Mouse (Mus musculus): ENCODE data around the gene Lonp2. TPM values are rescaled to one million over a fixed set of nuclear protein-coding genes. Genes with fewer than 3 reads are reported as not detected.

The Lonp2 gene
- polyA plus RNA-seq, 1 experiment: 31.4 TPM

DNA sequence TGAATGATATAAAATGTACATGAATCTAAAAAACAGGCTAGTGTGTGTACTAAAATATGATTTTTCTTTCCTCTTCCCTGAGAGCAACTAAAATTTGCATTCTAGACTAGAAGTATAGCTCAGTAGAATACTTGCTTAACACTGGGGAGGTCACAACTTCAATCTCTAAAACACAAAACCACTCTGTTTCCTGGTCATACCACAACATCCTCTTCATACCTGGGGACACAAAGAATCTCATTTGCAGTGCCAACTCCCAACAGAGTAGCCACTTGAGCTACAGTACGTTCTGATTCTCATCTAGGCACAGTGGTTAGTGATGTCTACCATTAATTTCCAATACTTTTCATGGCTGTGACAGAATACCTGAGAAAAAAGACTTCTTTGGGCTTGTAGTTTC, 95.5 kb downstream of the Lonp2 start:
- Histone ChIP-seq H3ac (ENCODE audit: control insufficient read depth, insufficient read length) (no peak overlapping the region), H3K36me3 (ENCODE audit: control insufficient read depth, insufficient read depth) (peaks cover 20% of the 10 kb centered on the region), H3K4me2 (ENCODE audit: low read depth) (no peak overlapping the region), H3K4me3 (no peak overlapping the region), H3K79me2 (ENCODE audit: control insufficient read depth, insufficient read depth) (peaks cover 10% of the 10 kb centered on the region), H3K27me3 (ENCODE audit: control insufficient read depth, insufficient read depth, insufficient read length) (no peaks in the 10 kb centered on the region)
- no peak for TF ChIP-seq CEBPB (IDR thresholded peaks at IDR 0.05; ENCODE audit: insufficient read depth, poor library complexity, severe bottlenecking)
- TF ChIP-seq TCF3 (IDR thresholded peaks at IDR 0.05; ENCODE audit: insufficient read length, low read depth): no peak
- no peak for TF ChIP-seq POLR2A (IDR thresholded peaks at IDR 0.05; ENCODE audit: insufficient read length, low read depth)
- no peak for TF ChIP-seq MYOG (IDR thresholded peaks at IDR 0.05; ENCODE audit: control insufficient read depth in 1 of 3, insufficient read depth in 1 of 3, insufficient read length in 2 of 3, low read depth in 2 of 3)
- TF ChIP-seq POLR2AphosphoS2 (IDR thresholded peaks at IDR 0.05; ENCODE audit: insufficient read length, low read depth): no peak
- no peak for TF ChIP-seq MAX (IDR thresholded peaks at IDR 0.05; ENCODE audit: low read depth)
- no peak for TF ChIP-seq E2F4 (IDR thresholded peaks at IDR 0.05; ENCODE audit: insufficient read depth)
- no peak for TF ChIP-seq TCF12 (IDR thresholded peaks at IDR 0.05; ENCODE audit: insufficient read depth, poor library complexity, severe bottlenecking)
- no peak for TF ChIP-seq SRF (IDR thresholded peaks at IDR 0.05; ENCODE audit: control insufficient read depth, insufficient read length, low read depth)
- no peak for TF ChIP-seq REST (IDR thresholded peaks at IDR 0.05; ENCODE audit: insufficient read depth, insufficient read length)
- TF ChIP-seq MYOD1 (IDR thresholded peaks at IDR 0.05; ENCODE audit: control insufficient read depth in 1 of 3, insufficient read length in 2 of 3, low read depth in 2 of 3): no peak

GRCm38 (mm10) chr8:86720756-86721459, 97.1 kb downstream of the Lonp2 start:
- H3K4me3 ChIP-seq: no peak overlapping the region
- no peak for TF ChIP-seq MAX (IDR thresholded peaks at IDR 0.05; ENCODE audit: low read depth)
- no peak for TF ChIP-seq MYOD1 (IDR thresholded peaks at IDR 0.05; ENCODE audit: control insufficient read depth in 1 of 3, insufficient read length in 2 of 3, low read depth in 2 of 3)
- TF ChIP-seq CEBPB (IDR thresholded peaks at IDR 0.05; ENCODE audit: insufficient read depth, poor library complexity, severe bottlenecking): no peak
- TF ChIP-seq USF1 (IDR thresholded peaks at IDR 0.05; ENCODE audit: low read depth): no peak
- no peak for TF ChIP-seq POLR2AphosphoS2 (IDR thresholded peaks at IDR 0.05; ENCODE audit: insufficient read length, low read depth)
- no peak for TF ChIP-seq POLR2A (IDR thresholded peaks at IDR 0.05; ENCODE audit: insufficient read length, low read depth)
- TF ChIP-seq TCF12 (IDR thresholded peaks at IDR 0.05; ENCODE audit: insufficient read depth, poor library complexity, severe bottlenecking): no peak
- no peak for TF ChIP-seq E2F4 (IDR thresholded peaks at IDR 0.05; ENCODE audit: insufficient read depth)
- no peak for TF ChIP-seq SRF (IDR thresholded peaks at IDR 0.05; ENCODE audit: control insufficient read depth, insufficient read length, low read depth)
- no peak for TF ChIP-seq TCF3 (IDR thresholded peaks at IDR 0.05; ENCODE audit: insufficient read length, low read depth)
- no peak for TF ChIP-seq MYOG (IDR thresholded peaks at IDR 0.05; ENCODE audit: control insufficient read depth in 1 of 3, insufficient read depth in 1 of 3, insufficient read length in 2 of 3, low read depth in 2 of 3)
- TF ChIP-seq REST (IDR thresholded peaks at IDR 0.05; ENCODE audit: insufficient read depth, insufficient read length): no peak
- H3ac ChIP-seq (ENCODE audit: control insufficient read depth, insufficient read length): no peak overlapping the region
- H3K27me3 ChIP-seq (ENCODE audit: control insufficient read depth, insufficient read depth, insufficient read length): no peaks in the 10 kb centered on the region
- H3K36me3 ChIP-seq (ENCODE audit: control insufficient read depth, insufficient read depth): peaks cover 16% of the 10 kb centered on the region
- H3K4me2 ChIP-seq (ENCODE audit: low read depth): no peak overlapping the region
- peaks cover 11% of the 10 kb centered on the region for H3K79me2 ChIP-seq (ENCODE audit: control insufficient read depth, insufficient read depth)

DNA sequence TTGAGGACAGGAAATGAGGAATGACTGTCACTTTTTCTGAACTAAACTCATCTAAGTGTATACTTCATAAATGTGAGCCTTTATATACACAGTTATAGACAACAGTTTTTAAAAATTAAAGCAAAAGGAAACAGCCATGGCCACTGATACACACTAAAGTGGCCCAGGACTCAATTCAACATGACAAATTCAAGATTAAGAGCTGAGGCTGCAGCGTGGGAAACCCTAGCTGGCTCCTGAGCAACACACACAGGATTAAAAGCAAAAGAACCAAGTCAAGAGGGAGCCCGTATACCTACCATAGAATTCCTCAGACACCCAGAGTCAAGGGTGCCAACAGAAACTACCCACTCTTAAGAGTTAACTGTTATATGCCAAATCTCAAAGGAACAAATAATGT, 97.6 kb downstream of the Lonp2 start:
- TF ChIP-seq TCF3 (IDR thresholded peaks at IDR 0.05; ENCODE audit: insufficient read length, low read depth) (no peak), SRF (IDR thresholded peaks at IDR 0.05; ENCODE audit: control insufficient read depth, insufficient read length, low read depth) (no peak), MYOD1 (IDR thresholded peaks at IDR 0.05; ENCODE audit: control insufficient read depth in 1 of 3, insufficient read length in 2 of 3, low read depth in 2 of 3) (no peak), CEBPB (IDR thresholded peaks at IDR 0.05; ENCODE audit: insufficient read depth, poor library complexity, severe bottlenecking) (no peak), MAX (IDR thresholded peaks at IDR 0.05; ENCODE audit: low read depth) (no peak), E2F4 (IDR thresholded peaks at IDR 0.05; ENCODE audit: insufficient read depth) (no peak), POLR2A (IDR thresholded peaks at IDR 0.05; ENCODE audit: insufficient read length, low read depth) (no peak), REST (IDR thresholded peaks at IDR 0.05; ENCODE audit: insufficient read depth, insufficient read length) (no peak)
- H3K4me2 ChIP-seq (ENCODE audit: low read depth): no peak overlapping the region
- H3K36me3 ChIP-seq (ENCODE audit: control insufficient read depth, insufficient read depth): peaks cover 16% of the 10 kb centered on the region
- no peak overlapping the region for H3K4me3 ChIP-seq
- H3K27me3 ChIP-seq (ENCODE audit: control insufficient read depth, insufficient read depth, insufficient read length): no peaks in the 10 kb centered on the region
- H3K79me2 ChIP-seq (ENCODE audit: control insufficient read depth, insufficient read depth): peaks cover 17% of the 10 kb centered on the region
- H3ac ChIP-seq (ENCODE audit: control insufficient read depth, insufficient read length): no peak overlapping the region

DNA sequence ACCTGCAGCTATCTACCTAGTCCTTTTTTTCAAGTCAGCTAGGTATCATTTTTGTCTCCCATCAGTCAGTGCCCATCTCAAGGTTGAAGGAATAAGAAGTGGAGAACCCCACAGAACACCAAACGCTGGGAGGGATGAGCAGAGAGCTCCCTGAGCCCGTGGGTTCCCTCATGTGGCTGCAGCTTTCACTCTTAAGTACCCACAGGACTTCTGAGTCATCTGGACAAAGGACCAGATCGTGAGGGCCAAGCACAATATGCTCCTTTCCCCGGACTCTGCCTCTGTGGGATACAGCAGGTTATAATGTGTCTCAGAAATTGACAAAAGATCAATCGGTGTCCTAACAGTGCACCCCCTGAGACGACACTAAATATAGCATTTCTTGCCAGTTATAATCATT, 103.1 kb downstream of the Lonp2 start:
- peaks cover 59% of the 10 kb centered on the region for H3K79me2 ChIP-seq (ENCODE audit: control insufficient read depth, insufficient read depth)
- TF ChIP-seq USF1 (IDR thresholded peaks at IDR 0.05; ENCODE audit: low read depth) (no peak), POLR2AphosphoS2 (IDR thresholded peaks at IDR 0.05; ENCODE audit: insufficient read length, low read depth) (no peak), CEBPB (IDR thresholded peaks at IDR 0.05; ENCODE audit: insufficient read depth, poor library complexity, severe bottlenecking) (no peak), E2F4 (IDR thresholded peaks at IDR 0.05; ENCODE audit: insufficient read depth) (no peak), SRF (IDR thresholded peaks at IDR 0.05; ENCODE audit: control insufficient read depth, insufficient read length, low read depth) (no peak), TCF12 (IDR thresholded peaks at IDR 0.05; ENCODE audit: insufficient read depth, poor library complexity, severe bottlenecking) (no peak), MAX (IDR thresholded peaks at IDR 0.05; ENCODE audit: low read depth) (no peak), TCF3 (IDR thresholded peaks at IDR 0.05; ENCODE audit: insufficient read length, low read depth) (no peak), POLR2A (IDR thresholded peaks at IDR 0.05; ENCODE audit: insufficient read length, low read depth) (no peak), MYOD1 (IDR thresholded peaks at IDR 0.05; ENCODE audit: control insufficient read depth in 1 of 3, insufficient read length in 2 of 3, low read depth in 2 of 3) (no peak)
- no peak overlapping the region for H3K4me3 ChIP-seq
- no peak overlapping the region for H3ac ChIP-seq (ENCODE audit: control insufficient read depth, insufficient read length)
- H3K27me3 ChIP-seq (ENCODE audit: control insufficient read depth, insufficient read depth, insufficient read length): no peaks in the 10 kb centered on the region
- H3K36me3 ChIP-seq (ENCODE audit: control insufficient read depth, insufficient read depth): peaks cover 6% of the 10 kb centered on the region
- no peak overlapping the region for H3K4me2 ChIP-seq (ENCODE audit: low read depth)
